Mouse (Mus musculus) testis, adult 2 months (tissue): ENCODE results near the gene Zfp423.

ENCODE experiments used
- CTCF ChIP-seq: fragments of 200-500 bp; IDR thresholded peaks from 2 replicates; pipeline ENCODE4 v1.5.1; 2012; ENCODE audit warnings: low read depth, mild to moderate bottlenecking, inconsistent platforms, low read length, moderate library complexity; ENCODE audit not compliant: control insufficient read depth, insufficient read depth, insufficient replicate concordance
- POLR2A ChIP-seq: fragments of 200-500 bp; IDR thresholded peaks from 2 replicates; pipeline ENCODE4 v1.6.1; 2012; ENCODE audit warnings: low read depth, mild to moderate bottlenecking, inconsistent platforms, low read length, moderate library complexity; ENCODE audit not compliant: control insufficient read depth

GRCm38 (mm10) chr8:87791103-87791502 lies 168.3 kb downstream of the Zfp423 start:
- TF ChIP-seq CTCF (no peak), POLR2A (no peak)
